In the genomic region with DNA sequence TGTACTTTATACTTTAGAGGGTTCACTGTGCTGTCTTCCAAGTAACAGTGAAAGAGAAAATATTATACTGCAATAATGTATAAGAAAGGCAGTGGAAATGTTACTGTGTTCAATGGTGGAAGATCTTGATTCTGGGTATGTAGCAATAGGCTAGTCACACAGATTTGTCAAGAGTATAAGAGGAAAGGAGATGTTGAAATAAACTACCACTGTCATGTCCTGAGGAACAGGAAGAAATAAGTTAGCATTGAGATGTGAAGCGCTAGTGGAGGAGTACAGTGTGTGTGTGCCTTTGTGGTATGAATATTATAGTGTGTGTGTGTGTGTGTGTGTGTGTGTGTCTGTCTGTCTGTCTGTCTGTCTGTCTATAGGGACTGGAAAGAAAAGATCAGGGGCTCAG, we compare ENCODE assay signal across 19 mouse cellular contexts. TPM values are rescaled to one million over a fixed set of nuclear protein-coding genes. Genes with fewer than 3 reads are reported as not detected.
"Had no signal": no experiment of that assay in that cellular context is flagged by ENCODE, and none has a peak within 500 bp of the region (broad histone marks: within the 10 kb centered on the region; RNA-seq: fewer than 3 reads in every experiment).

No protein-coding gene starts in this region.

- H3K4me3 ChIP-seq: limb, embryonic 10.5 days; limb, embryonic 13.5 days; neural tube, embryonic 12.5 days; neural tube, embryonic 15.5 days; stomach, embryonic 15.5 days had no signal

- H3K36me3 ChIP-seq: limb, embryonic 10.5 days; limb, embryonic 13.5 days; neural tube, embryonic 12.5 days; neural tube, embryonic 15.5 days; stomach, embryonic 15.5 days had no signal

- ATAC-seq: intestine, embryonic 16.5 days had no signal

- H3K4me2 ChIP-seq: limb, embryonic 13.5 days; neural tube, embryonic 12.5 days; neural tube, embryonic 15.5 days; stomach, embryonic 15.5 days had no signal

- H3K4me1 ChIP-seq: neural tube, embryonic 12.5 days; stomach, embryonic 15.5 days had no signal

- H3K27ac ChIP-seq: limb, embryonic 10.5 days; limb, embryonic 13.5 days; liver, embryonic 14.5 days; neural tube, embryonic 12.5 days; neural tube, embryonic 15.5 days; stomach, embryonic 15.5 days had no signal

- H3K9me3 ChIP-seq: limb, embryonic 10.5 days; limb, embryonic 13.5 days; neural tube, embryonic 15.5 days; stomach, embryonic 15.5 days had no signal

- H3K27me3 ChIP-seq: neural tube, embryonic 12.5 days; neural tube, embryonic 15.5 days; stomach, embryonic 15.5 days had no signal

- DNase-seq: kidney, adult 18-20 months; kidney, adult 9 months; kidney, postnatal 14 days; kidney, postnatal 4 days; lung, adult 2 months; midbrain, embryonic 14.5 days; retina, postnatal 1 day; right cerebral cortex, postnatal 25 days; spleen, adult 18-20 months; thymus, adult 18-20 months; thymus, postnatal 36 days had no signal

- H3K9ac ChIP-seq: limb, embryonic 13.5 days; liver, embryonic 14.5 days; neural tube, embryonic 12.5 days; neural tube, embryonic 15.5 days; stomach, embryonic 15.5 days had no signal

RNA-seq across cellular contexts. Expression of a gene that starts 15.4 kb away (rescaled TPM):
- polyA plus RNA-seq: kidney, embryonic 16.5 days; neural tube, embryonic 12.5 days had no signal
